Mouse (Mus musculus): Measurements from ENCODE around the gene Stat3. TPM values are rescaled to one million over a fixed set of nuclear protein-coding genes. Genes with fewer than 3 reads are reported as not detected.

Gene Stat3
- total and polyA plus RNA-seq, 3 experiments = 25.7 to 249 (median 64.7) TPM

GRCm38 (mm10) chr11:100888348-100888820 is 51.0 kb downstream of the Stat3 start:
- peaks cover 5 to 76% of the 10 kb centered on the region in 2 experiments for H3K36me3 ChIP-seq (ENCODE audit: control insufficient read depth in 1 of 2, insufficient read depth in 2 of 2, low read length in 2 of 2)
- H3K4me3 ChIP-seq (ENCODE audit: control insufficient read depth in 1 of 2, insufficient read depth in 1 of 2, low read depth in 2 of 2, low read length in 2 of 2) = no peak overlapping the region; a peak in 1 of 4 replicates
- peak overlapping the region; percentile 5 for H3K9ac ChIP-seq (ENCODE audit: control insufficient read depth, low read depth, low read length, poor library complexity, severe bottlenecking)
- H3K27me3 ChIP-seq (ENCODE audit: control insufficient read depth in 1 of 2, insufficient read depth in 2 of 2, low read length in 2 of 2) = no peaks in the 10 kb centered on the region
- H3K79me2 ChIP-seq (ENCODE audit: control insufficient read depth, insufficient read depth, low read length, poor library complexity) = no peaks in the 10 kb centered on the region
- peaks cover 59 to 74% of the 10 kb centered on the region in 2 experiments for H3K4me1 ChIP-seq (ENCODE audit: control insufficient read depth in 1 of 2, insufficient read depth in 2 of 2, low read length in 2 of 2)
- H3K9me3 ChIP-seq (replicated peaks; ENCODE audit: insufficient read depth, low read length) = no peaks in the 10 kb centered on the region
- DNase-seq (ENCODE audit: low read depth, low spot score) = peak; percentile 89
- H3K27ac ChIP-seq (ENCODE audit: control insufficient read depth, low read depth, low read length) = peak overlapping the region; percentile 65
- TF ChIP-seq USF2 (IDR thresholded peaks at IDR 0.05; ENCODE audit: borderline replicate concordance in 1 of 2, insufficient read depth in 1 of 2, low read depth in 1 of 2, low read length in 2 of 2) (no peak), NRF1 (IDR thresholded peaks at IDR 0.05; ENCODE audit: insufficient read depth, low read depth, low read length, poor library complexity, severe bottlenecking) (no peak), POLR2A (IDR thresholded peaks at IDR 0.05; ENCODE audit: control insufficient read depth in 1 of 2, insufficient read depth in 1 of 2, low read depth in 1 of 2, low read length in 2 of 2, poor library complexity in 1 of 2) (no peak), ZMIZ1 (IDR thresholded peaks at IDR 0.05; ENCODE audit: low read depth, low read length) (no peak), E2F4 (IDR thresholded peaks at IDR 0.05; ENCODE audit: borderline replicate concordance, low read depth, low read length) (0 out of 2 replicates have a peak, but pooled peaks have one; percentile 5), MYC (IDR thresholded peaks at IDR 0.05; ENCODE audit: low read depth, low read length) (0 out of 2 replicates have a peak, but pooled peaks have one; percentile 56), POLR2AphosphoS2 (IDR thresholded peaks at IDR 0.05; ENCODE audit: low read length) (no peak), POLR2AphosphoS5 (IDR thresholded peaks at IDR 0.05; ENCODE audit: borderline replicate concordance, low read depth, low read length) (no peak), MYB (IDR thresholded peaks at IDR 0.05; ENCODE audit: low read depth, low read length) (peak; percentile 65), MAFK (IDR thresholded peaks at IDR 0.05; ENCODE audit: borderline replicate concordance, low read depth, low read length) (peak; percentile 77; the same call in 1 of the 2 replicates), MAX (IDR thresholded peaks at IDR 0.05; ENCODE audit: low read length) (peak; percentile 75), EP300 (IDR thresholded peaks at IDR 0.05; ENCODE audit: low read depth in 1 of 2, low read length in 2 of 2) (peak; percentile 80 to 89), TAL1 (IDR thresholded peaks at IDR 0.05; ENCODE audit: low read length) (peak; percentile 2; the same call in 1 of the 2 replicates), USF1 (IDR thresholded peaks at IDR 0.05; ENCODE audit: low read depth, low read length) (peak; percentile 54), CHD1 (IDR thresholded peaks at IDR 0.05; ENCODE audit: low read depth, low read length) (no peak; the same call in 1 of the 2 replicates), CTCF (IDR thresholded peaks at IDR 0.05 in 2 of 3, conservative IDR thresholded peaks at IDR 0.05 in 1 of 3; ENCODE audit: control insufficient read depth in 1 of 3, insufficient read depth in 1 of 3, low read depth in 2 of 3, low read length in 3 of 3, poor library complexity in 1 of 3, severe bottlenecking in 1 of 3) (no peak), MXI1 (IDR thresholded peaks at IDR 0.05; ENCODE audit: low read depth, low read length) (peak; percentile 75; the same call in 1 of the 2 replicates), RCOR1 (IDR thresholded peaks at IDR 0.05; ENCODE audit: low read depth, low read length) (peak; percentile 99), ELF1 (IDR thresholded peaks at IDR 0.05; ENCODE audit: low read depth, low read length) (peak; percentile 46), BHLHE40 (IDR thresholded peaks at IDR 0.05; ENCODE audit: borderline replicate concordance, low read depth, low read length) (peak; percentile 96), JUND (IDR thresholded peaks at IDR 0.05; ENCODE audit: low read depth, low read length) (no peak), GATA1 (IDR thresholded peaks at IDR 0.05; ENCODE audit: low read depth, low read length) (peak; percentile 88), RAD21 (IDR thresholded peaks at IDR 0.05; ENCODE audit: low read depth, low read length) (no peak), SIN3A (IDR thresholded peaks at IDR 0.05; ENCODE audit: low read length) (peak; percentile 72), CHD2 (IDR thresholded peaks at IDR 0.05; ENCODE audit: low read length) (no peak; the same call in 1 of the 2 replicates), SMC3 (IDR thresholded peaks at IDR 0.05; ENCODE audit: low read depth, low read length) (0 out of 2 replicates have a peak, but pooled peaks have one; percentile 3), TCF12 (IDR thresholded peaks at IDR 0.05; ENCODE audit: low read depth, low read length) (peak; percentile 95), MAZ (IDR thresholded peaks at IDR 0.05; ENCODE audit: low read depth, low read length) (peak; percentile 89; the same call in 1 of the 2 replicates), HCFC1 (IDR thresholded peaks at IDR 0.05; ENCODE audit: low read depth, low read length) (peak; percentile 60; the same call in 1 of the 2 replicates), NELFE (IDR thresholded peaks at IDR 0.05; ENCODE audit: low read depth, low read length) (peak; percentile 36; the same call in 1 of the 2 replicates), ZKSCAN1 (IDR thresholded peaks at IDR 0.05; ENCODE audit: low read depth, low read length) (no peak; the same call in 1 of the 2 replicates), MEF2A (IDR thresholded peaks at IDR 0.05; ENCODE audit: extremely low read depth, insufficient replicate concordance, low read depth, low read length, poor library complexity, severe bottlenecking) (peak; percentile 78), GABPA (IDR thresholded peaks at IDR 0.05; ENCODE audit: low read depth, low read length) (0 out of 2 replicates have a peak, but pooled peaks have one; percentile 23), ZC3H11A (IDR thresholded peaks at IDR 0.05; ENCODE audit: low read depth, low read length) (peak; percentile 25; the same call in 1 of the 2 replicates), TBP (IDR thresholded peaks at IDR 0.05; ENCODE audit: low read depth, low read length) (peak; percentile 84), ETS1 (IDR thresholded peaks at IDR 0.05; ENCODE audit: low read depth, low read length) (peak; percentile 88)

Data from MEL (cell line).